Mouse (Mus musculus) activated CD4-positive, CD25-positive, alpha-beta regulatory T cell (primary cell): ENCODE results near the gene Kdm2a. TPM values are rescaled to one million over a fixed set of nuclear protein-coding genes. Genes with fewer than 3 reads are reported as not detected.

Source experiments
- polyA plus RNA-seq, 2 experiments: library from polyadenylated mRNA; unstranded; fragments of 100-300 nt; shearing (Covaris generic); gene quantifications; one replicate each; pipeline ENCODE4 v1.2.1; 2017

Kdm2a gene
- 10 to 100 TPM; 51.4 to 63.5 TPM for polyA plus RNA-seq

GRCm38 (mm10) chr19:4397798-4398629, at the start of gene Kdm2a:
TSS of gene Kdm2a (minus strand) at chr19:4398285.

GRCm38 (mm10) chr19:4439161-4439801, 41.2 kb upstream of the Kdm2a start, which contains the start of gene Rhod:
TSS of gene Rhod (minus strand) at chr19:4439432.

GRCm38 (mm10) chr19:4306190-4306577, 91.9 kb downstream of the Kdm2a start, which contains the start of gene Grk2:
TSS of gene Grk2 (minus strand) at chr19:4306222.

GRCm38 (mm10) chr19:4282898-4283553, 115.1 kb downstream of the Kdm2a start, which contains the start of gene Ankrd13d:
TSS of gene Ankrd13d (minus strand) at chr19:4283137.

DNA sequence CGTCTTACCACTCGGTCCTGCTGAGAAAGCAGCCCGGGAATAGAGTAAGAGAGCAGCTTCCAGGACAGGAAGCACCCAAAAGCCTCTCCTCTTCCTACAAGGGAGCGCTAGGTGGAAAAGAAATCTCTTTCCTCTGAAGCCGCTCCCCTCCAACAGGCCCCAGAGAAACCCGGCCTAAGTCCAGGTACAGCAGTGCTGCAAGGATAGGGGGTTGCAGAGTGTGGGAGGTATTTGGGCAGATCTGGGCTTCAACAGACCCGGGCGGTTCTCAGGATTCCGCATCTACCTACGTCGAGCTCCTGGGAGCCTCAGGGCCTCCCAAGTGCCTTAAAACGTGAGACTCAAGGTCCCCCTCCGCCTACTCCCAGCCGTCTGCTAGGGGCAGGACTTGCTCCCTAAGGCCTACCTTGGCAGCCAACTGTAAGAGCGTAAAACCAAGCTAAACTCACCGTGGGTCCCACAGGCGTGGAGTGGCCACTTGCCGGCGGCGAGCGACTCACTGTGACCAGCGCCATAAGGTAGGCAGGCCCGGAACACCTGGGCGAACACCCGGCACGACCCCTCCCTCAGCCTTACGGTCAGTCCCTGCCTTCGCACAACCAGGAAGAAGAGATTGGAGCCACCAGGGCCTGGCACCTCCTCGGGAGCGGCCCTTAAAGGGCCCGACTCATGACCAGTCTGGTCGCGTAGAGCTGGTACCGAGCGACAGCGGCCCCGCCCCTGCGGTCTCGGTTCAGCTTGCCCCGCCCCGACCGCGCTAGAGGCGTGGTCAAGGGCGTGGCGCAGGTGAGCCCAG, 129.3 kb downstream of the Kdm2a start, which contains the start of gene Ssh3:
Ssh3 (minus strand) TSS at position 615 of the 796 bp plus-strand sequence.

Other genes starting within 250 kb of the Kdm2a start
- gene Coro1b, start 249.7 kb downstream of the Kdm2a start, polyA plus RNA-seq = 100 to 1,000 TPM; 293 to 521 TPM
- gene Ptprcap, start 244.7 kb downstream of the Kdm2a start, polyA plus RNA-seq = 1,000 to 10,000 TPM; 1,707 to 1,870 TPM
- 10 to 100 TPM; 43.4 to 45.2 TPM for gene Rps6kb2, start 234.9 kb downstream of the Kdm2a start, polyA plus RNA-seq
- gene Carns1, start 222.8 kb downstream of the Kdm2a start, polyA plus RNA-seq = 10 to 100 TPM; 11.8 to 20.0 TPM
- gene Tbc1d10c, start 207.0 kb downstream of the Kdm2a start, polyA plus RNA-seq = 100 to 1,000 TPM; 624 to 764 TPM
- gene Ppp1ca, start 206.2 kb downstream of the Kdm2a start, polyA plus RNA-seq = 1,000 to 10,000 TPM; 1,254 to 1,335 TPM
- 10 to 100 TPM; 43.8 to 69.5 TPM for gene Rad9a, start 196.6 kb downstream of the Kdm2a start, polyA plus RNA-seq
- 10 to 100 TPM; 20.4 to 31.3 TPM for gene Clcf1, start 184.0 kb downstream of the Kdm2a start, polyA plus RNA-seq
- gene AC109138.7, start 183.9 kb downstream of the Kdm2a start, polyA plus RNA-seq = not detected
- 100 to 1,000 TPM; 124 to 142 TPM for gene Pold4, start 166.4 kb downstream of the Kdm2a start, polyA plus RNA-seq
- 1 to 10 TPM in 1 of 2 experiments, under 1 TPM in 1; 0.61 to 1.4 TPM for gene Ssh3, start 129.1 kb downstream of the Kdm2a start, polyA plus RNA-seq
- 1 to 10 TPM; 3.2 to 8.3 TPM for gene Ankrd13d, start 115.1 kb downstream of the Kdm2a start, polyA plus RNA-seq
- gene Grk2, start 92.1 kb downstream of the Kdm2a start, polyA plus RNA-seq = 100 to 1,000 TPM; 351 to 389 TPM
- 10 to 100 TPM in 1 of 2 experiments, not detected in 1; 11.2 TPM for gene Rhod, start 41.1 kb upstream of the Kdm2a start, polyA plus RNA-seq
- gene Syt12, start 79.2 kb upstream of the Kdm2a start, polyA plus RNA-seq = under 1 TPM in 1 of 2 experiments, not detected in 1; 0.16 TPM
- not detected for gene 2010003K11Rik, start 100.3 kb upstream of the Kdm2a start, polyA plus RNA-seq
- gene Pcx, start 112.2 kb upstream of the Kdm2a start, polyA plus RNA-seq = 1 to 10 TPM in 1 of 2 experiments, under 1 TPM in 1; 0.64 to 2.2 TPM
- 1 to 10 TPM in 1 of 2 experiments, under 1 TPM in 1; 0.42 to 1.0 TPM for gene Lrfn4, start 217.4 kb upstream of the Kdm2a start, polyA plus RNA-seq
- 10 to 100 TPM; 55.2 to 61.6 TPM for gene Rce1, start 227.4 kb upstream of the Kdm2a start, polyA plus RNA-seq